Mouse (Mus musculus) liver, adult 2 months (tissue): ENCODE measurements around the gene Mctp2.

Experiments
- CTCF ChIP-seq: fragments of 200-500 bp; IDR thresholded peaks from 2 replicates; pipeline ENCODE4 v1.5.1; 2011; ENCODE audit warnings: low read depth, low read length, control low read depth
- POLR2A ChIP-seq: fragments of 200-500 bp; IDR thresholded peaks from 2 replicates; pipeline ENCODE4 v1.6.1; 2011; ENCODE audit warnings: low read length, control low read depth; ENCODE audit not compliant: insufficient read depth; ENCODE audit errors: extremely low read depth

GRCm38 (mm10) chr7:72051759-72052158 is 254.6 kb downstream of the Mctp2 start:
- TF ChIP-seq CTCF = no peak
- no peak for TF ChIP-seq POLR2A
